Mouse (Mus musculus): ENCODE measurements around the gene Enthd1.

Gene Enthd1

DNA sequence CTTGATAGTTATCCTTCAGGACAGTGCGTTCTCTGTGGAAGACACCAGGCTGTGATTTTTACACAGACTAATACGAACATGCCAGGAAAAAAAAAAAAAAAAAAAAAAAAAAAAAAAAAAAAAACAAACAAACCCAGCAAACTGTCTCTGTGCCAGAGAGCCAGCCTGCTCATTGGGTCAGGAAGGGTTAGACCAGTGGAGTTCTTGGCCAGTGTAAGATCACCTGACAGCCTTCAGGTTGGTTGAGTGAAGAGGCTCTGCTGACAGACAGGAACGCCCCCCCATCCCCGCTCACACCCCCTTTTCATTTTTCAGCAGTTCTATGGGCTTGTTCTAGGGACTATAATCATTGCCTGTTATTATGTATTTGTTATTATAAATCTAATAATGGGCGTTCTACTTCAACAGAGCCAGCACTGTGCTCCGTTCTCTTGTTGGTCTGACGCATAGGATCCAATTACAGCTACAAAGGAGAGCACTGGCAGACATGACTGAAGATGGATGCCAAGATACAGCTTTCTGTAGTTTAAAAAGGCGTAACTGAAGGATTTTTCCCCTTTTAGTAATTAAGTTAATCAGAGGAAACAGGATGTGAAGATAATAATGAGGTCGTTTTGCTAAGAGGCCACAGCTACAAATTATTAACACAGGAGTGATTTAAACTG, 81.8 kb downstream of the Enthd1 start:
- no peak for DNase-seq (ENCODE audit: low spot score)

DNA sequence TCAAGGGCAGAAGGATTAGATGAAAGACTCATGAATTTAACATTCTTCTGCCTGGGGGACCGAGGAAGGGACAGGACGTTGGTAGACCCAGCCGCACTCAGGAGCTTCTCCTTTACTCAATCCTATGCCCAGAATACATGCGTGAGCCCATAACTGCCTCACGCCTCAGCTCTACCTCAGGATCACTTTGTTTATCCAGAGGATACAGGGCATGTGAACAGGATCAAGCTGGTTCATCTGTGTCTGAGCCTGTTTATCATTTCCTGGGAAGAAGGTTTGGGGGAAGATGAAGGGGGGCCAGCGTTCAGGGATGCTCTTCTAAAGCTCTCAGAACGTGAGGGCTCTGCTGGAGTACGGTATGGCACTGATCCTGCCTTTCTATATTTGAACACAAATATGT, 82.6 kb downstream of the Enthd1 start:
- DNase-seq (ENCODE audit: low spot score), result no peak

DNA sequence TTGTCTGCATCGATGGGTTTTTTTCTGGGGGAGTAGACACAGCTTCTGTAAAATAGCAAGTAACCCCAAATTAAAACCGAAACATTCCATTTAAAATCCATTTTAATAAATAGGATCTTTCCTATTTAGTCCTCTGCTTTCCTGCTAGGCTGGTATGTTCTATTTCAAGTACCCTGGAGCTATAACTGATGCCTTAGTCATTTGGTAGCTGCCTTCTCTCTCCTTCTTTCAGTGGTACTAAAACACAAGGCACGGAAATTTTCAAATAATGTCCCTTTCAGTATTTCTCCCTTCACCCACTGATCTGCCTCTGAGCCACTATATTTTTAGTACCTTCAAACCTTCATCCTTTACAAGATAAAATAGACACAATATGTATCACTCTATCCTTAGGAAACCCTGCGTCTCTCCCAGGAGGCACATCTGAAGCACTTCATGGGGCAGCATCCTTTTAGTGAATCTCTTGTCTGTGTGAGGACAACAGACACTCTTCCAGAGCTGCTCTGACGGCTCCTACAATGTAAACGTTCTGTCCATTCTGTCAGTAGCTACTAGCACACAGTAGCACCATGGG, 90.4 kb downstream of the Enthd1 start:
- DNase-seq (ENCODE audit: low spot score), result no peak

DNA sequence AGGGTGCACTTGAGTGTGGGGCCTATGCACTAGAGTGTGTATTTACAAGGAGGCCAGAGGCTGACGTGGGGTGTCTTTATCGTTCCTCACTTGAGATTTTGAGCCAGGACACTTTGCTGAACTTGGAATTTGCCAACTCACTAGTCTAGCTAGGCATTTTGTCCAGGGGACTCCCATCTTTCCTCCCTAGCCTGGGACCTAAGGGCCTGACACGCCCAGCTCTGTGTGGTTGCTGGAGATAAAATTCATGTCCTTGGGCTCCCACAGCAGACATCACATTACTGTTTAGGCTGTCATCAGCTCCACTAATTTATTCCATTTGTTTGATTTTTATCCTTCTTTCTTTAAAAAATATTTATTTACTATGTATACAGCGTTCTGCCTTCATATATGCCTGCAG, 97.1 kb downstream of the Enthd1 start:
- DNase-seq (ENCODE audit: low spot score), result no peak

DNA sequence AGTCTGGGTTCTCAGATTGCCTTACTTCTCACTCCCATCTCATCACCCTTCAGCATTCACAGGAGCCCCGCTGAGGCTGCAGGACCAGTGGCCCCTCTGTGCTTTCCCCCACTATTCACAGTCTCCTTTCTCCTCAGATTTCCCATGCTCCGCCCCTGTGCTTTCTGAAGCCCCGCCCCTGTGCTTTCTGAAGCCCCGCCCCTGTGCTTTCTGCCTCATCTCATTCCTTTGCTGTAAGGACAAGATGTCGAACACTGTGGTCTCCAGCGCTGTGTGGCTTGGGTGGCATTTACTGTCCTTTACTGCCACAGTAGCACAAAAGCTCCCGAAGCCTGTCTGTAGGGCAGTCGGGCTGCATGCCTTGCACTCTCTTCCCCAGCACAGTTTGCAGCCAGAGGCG, 102.8 kb downstream of the Enthd1 start:
- no peak for DNase-seq (ENCODE audit: low spot score)

DNA sequence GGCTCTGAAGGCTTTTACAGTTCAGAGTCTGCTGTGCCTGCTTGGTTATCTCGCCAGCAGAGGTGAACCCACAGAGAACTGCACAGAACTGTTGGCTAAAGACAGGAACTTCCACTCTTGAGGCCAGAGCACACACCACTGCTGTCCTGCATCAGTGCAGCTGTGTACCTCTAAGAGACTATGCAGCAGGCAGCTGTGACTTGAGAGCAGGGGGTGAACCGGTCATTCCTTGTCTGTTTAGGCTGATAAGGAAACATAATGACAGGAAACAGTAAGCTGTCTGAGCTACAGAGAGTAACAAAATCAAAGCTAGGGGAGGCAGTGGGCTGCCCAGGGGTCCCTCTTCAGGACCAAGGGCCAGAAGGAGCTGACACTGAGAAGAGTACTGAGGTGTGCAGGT, 103.5 kb downstream of the Enthd1 start:
- DNase-seq (ENCODE audit: low spot score), result no peak

DNA sequence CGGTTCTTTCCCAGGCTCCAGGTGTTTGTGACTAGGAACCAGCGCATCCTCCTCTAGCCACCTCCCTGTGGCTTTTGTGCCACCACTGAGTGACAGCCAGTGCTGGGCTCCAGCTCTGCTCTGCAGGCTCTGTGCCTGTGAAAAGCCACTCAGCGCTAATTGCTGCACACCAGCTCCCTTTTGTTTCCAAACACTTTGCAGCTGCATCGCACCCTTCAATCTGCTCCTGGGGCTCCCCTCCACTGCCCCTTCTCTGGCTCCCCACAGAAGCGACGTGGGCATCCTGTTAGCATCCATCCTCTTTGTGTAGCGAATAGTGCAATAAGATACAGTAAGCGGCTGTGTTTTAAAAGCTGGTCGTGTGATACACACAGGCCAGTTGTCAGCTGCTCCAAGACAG, 104.9 kb downstream of the Enthd1 start:
- DNase-seq (ENCODE audit: low spot score), result no peak

DNA sequence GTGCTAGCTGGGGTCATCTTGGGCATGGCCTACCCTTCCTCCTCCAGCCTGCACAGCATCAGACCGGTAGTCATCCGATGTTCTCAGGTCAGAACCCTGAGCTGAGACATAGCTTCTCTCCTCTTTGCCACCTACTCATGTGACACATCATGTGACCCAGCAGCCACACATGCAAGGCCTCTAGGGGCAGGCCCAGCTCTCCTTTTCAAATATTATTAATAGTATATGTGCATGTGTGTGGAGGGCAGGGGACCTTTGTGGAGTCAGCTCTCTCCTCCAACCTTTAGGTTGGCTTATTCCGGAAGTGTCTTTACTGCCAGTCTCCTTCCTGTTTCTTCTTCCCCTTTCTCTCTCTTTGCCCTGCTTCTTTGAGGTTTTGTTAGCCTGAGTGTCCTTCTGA, 107.0 kb downstream of the Enthd1 start:
- DNase-seq (ENCODE audit: low spot score), result no peak

DNA sequence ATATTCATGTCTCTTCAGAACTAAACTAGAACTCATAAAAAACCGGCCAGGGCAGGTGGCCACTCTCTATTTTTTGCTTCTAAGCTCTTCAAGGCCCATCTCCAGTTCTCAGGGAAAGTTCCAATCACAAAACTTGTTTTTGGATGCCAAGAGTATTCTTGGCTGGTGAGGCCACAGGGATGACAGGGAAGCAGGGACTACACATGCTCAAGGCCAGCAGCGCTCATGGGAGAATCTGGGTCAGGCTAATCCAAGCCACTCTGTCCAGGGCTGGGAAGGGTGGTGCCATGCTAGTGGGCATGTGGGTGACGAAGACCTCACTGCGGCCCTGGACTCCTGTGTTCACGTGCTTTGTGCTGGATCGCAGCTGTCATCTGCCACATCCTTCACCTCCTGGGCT, 110.5 kb downstream of the Enthd1 start:
- no peak for DNase-seq (ENCODE audit: low spot score)

DNA sequence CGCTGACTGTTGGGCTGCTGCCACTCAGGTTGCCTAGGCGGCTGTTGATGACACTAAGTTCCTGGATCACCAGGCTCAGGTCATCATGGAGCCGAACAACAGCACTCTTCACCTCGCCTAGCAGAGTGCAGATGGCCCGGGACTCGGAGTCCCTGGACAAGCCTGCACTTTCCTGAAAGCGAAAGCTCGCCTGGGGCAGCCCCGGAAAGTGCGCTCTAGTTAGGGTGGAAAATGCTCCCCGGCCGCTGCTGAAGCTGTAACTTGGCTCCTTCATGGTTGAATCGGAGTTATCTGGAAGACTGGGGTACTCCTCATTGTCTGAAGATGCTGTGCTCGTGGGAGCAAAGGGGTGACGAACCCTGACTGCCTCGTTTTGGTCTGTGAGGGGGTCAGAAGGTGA, 112.5 kb downstream of the Enthd1 start:
- no peak for DNase-seq (ENCODE audit: low spot score)

DNA sequence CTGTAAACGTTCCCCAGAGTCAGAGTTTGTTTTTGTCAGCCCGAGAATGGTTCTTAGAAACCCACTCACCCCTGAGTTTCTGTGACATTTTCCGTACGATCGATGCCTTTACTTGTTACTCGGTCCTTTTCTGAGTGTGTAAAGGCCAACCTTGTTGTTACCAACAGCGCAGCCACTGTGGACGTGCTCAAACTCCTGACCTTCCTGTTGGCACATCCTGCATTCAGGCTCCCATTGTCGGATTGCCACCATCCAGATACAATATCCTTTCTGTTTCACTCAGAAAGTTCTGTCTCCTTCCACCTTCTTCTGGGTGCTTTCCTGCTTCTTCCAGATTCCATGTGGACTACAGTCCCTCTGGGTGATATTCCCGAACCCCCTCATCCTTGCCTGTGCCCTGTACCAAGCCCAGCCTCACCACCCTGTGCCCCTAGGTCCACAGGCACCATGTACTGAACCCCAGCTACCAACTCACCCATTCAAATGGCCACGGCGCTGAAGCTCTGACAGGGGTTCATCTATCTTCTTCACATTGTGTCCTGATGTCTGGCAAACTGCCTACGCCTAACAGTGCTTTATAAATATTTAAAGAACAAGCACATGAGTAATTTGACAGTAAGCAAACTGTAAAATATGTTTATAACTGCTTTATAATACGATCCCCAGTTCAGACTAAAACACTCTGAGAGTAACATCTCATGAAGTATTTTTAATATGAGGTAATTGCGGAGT, 118.8 kb downstream of the Enthd1 start:
- DNase-seq (ENCODE audit: low spot score), result no peak

DNA sequence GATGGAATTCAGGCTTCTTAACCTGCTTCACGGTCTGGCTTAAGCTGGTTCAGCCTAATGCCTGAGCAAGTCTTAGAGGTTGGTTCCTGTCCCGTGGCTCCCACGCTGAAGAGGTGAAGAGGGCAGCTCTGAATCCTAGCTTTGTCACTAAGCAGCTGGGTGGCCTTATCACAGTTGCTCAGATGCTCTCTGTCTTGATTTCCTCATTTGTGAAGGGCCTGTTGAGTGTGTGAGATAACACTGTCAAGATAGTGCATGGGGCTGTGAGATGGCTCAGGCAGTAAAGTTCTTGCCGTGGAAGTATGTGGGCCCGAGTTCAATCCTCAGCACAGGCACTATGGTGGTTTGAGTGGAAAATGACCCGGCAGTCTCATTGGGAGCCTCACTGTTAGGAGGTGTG, 124.8 kb downstream of the Enthd1 start:
- no peak for DNase-seq (ENCODE audit: low spot score)

DNA sequence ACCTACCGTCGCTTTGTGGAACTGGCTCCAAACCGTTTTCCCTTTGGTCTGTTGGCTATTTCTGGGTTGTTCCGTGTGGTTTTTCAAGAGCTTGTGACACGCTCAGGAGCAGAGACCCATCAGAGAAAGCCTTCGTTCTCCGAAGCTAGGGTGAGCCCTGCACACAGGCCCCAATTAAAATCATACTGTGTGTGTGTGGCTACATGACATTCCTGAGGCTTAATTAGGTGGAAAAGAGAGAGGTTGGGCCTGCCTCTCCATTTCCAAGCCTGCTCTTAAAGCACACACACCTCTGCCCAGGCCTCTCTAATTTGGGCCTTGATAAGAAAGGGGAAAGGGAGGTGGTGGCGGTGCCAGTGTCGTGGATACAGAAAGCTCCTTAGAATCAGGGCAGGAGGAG, 126.5 kb downstream of the Enthd1 start:
- DNase-seq (ENCODE audit: low spot score), result no peak

DNA sequence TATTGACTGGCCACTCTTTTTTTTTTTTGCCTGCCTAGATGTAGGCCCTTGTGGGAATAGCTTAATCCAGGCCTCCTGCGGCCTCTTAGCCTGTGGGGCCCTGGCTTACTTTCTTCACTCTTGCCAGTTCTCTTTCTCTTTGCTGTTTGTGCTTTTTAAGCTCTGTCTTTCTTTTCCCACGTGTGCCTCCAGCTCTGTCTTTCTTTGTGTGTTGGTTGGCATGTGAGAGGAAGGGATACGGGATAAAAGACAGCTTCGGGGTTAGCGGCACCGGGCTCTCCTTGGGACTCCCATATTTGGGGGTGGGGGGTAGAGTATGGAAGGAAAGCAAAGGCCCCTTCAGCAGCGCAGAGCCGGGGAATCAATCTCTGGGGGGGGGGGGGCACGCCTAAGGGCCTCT, 127.0 kb downstream of the Enthd1 start:
- DNase-seq (ENCODE audit: low spot score), result no peak

DNA sequence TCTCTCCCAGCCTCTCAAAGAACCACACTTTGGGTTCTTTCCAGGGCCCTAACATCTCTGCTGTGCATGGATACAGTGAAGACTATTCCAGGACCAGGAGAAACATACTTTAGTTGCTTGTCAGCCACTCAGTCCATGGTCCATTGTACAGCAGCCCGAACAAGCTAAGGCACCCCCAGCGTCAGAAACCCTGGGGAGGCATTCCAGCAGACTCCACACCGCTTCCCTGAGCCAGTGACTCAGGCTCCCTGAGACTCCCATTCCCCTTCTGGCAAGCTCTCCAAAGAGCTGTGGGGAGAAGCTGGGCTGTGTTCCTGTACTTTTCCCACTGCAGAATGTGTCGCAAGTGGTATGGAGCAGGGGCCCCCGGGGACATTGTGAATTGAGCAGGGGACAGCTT, 128.0 kb downstream of the Enthd1 start:
- no peak for DNase-seq (ENCODE audit: low spot score)

DNA sequence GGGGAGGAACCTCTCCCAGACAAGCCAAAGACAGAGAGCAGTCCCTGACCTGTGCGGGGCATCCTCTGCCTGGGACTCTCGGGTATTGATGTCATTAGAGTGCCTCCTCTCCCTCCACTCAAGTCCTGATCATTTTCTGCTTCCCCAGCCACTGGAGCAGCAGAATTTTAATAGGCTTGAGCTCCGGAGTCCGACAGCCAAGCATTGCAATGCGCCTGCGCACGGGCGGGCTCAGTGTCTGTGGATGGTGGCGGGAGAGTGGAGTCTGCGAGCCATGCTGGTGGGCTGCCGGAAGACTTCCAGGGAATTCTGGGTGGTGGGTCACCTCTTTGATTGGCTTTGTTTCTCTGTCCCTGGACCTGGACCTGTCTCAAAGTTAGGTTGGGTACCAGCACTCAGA, 134.6 kb downstream of the Enthd1 start:
- no peak for DNase-seq (ENCODE audit: low spot score)

DNA sequence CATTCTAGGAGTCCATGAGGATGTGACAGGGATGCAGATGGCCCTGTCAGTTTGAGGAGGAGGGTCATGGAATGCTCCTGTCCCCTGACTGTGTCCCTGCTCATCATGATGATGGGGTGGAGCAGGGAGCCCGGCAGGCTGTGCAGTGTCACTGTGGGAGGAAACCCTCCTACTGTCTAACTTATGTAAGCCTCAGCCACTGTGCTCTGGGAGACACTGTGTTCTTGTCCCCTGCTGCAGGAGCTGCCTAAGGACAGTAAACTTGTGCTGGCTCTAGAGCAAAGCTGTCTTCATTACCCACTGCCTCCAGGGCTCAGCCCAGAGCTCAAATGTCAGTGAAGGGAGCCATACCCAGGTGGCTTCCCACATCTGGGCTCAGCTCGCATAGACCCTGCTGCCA, 146.8 kb downstream of the Enthd1 start:
- no peak for DNase-seq (ENCODE audit: low spot score)

DNA sequence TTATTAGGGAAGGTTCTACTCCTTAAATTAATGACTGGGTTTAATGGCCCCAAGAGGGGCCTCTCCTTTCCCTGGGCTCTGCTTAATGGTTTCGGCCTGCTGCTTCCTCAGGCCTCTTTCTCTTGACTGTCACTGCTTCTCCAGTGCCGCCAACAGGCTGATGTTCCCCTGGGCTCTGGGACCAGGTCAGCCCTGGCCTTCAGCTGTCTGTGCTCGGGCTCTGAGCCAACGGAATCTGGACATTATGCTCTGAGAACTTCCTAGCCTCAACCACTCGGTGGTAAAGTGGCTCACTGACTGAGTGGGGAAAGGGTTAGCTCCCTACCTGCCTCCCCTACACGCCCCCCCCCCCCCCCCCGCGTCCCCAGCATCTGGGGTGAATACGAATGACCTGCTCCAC, 147.9 kb downstream of the Enthd1 start:
- DNase-seq (ENCODE audit: low spot score), result no peak

DNA sequence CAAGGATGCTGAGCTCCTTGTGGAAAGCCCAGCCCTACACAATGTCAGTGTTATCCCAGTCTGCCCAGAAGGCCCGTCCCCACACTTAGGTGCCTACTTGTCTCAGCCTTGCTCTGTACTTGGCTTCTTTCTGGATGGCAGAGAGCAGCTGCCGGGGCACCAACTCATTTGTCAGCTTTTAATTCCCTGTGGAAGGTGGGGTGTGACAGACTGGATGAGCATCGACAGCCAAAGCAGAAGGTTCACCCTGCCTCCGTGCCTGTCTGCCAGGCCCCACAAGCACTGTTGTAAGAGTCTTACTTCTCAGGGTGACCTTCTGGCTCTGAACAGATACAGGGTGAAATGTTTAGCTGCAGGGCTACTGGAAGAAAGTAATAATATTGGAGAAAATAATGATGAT, 149.8 kb downstream of the Enthd1 start:
- no peak for DNase-seq (ENCODE audit: low spot score)

DNA sequence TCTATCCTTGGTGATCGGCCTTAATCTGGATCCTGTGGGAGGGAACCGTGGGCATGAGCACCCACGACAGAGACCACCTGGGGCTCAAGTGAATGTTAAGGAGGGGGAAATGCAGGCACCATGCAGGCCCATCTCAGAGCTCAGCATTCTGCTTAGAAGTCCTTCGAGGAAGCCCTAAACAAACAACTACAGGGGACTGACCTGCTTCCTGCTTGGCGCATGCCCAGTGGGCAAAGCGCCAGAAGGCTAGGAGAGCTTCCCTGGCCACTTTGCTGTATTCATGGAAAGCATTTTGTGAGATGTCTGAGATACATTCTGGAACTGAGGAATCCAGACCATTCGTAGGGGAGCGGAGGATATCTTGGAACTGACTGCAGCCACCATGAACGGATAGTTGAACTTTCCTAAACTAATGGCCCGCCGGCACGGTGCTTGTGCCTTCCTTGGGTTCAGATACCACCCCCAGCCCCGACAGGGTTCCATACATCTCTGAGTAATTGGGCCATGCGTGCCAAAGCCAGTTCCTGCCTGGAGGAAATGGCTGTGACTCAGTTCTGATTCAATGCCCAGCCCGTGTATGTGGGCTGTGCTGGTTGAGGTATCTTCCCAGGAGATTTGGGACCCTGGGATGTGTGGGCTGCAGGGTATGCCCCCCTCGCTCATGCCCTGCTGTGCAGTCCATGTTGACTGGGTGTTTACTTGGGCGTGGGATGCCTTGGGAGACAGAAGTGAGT, 150.8 kb downstream of the Enthd1 start:
- no peak for DNase-seq (ENCODE audit: low spot score)

DNA sequence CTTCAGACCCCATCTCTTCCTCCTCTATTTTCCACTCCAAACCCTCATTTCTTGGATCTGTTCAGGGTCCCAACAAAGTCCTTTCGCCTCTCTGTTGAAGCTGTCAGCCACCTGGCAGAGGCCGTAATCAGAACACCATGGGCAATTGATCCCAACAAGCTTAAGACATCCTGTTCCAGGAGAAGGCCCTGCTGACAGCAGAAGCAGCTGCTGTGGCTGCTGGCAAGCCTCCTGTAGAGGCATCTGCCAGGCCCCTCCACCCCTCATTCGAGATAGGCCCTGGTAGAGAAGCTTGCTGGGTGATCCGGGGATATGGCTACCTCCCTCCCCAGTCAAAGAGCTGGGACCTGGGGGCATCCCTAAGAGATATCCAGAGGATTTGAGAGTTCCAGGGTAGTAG, 151.9 kb downstream of the Enthd1 start:
- DNase-seq (ENCODE audit: low spot score), result no peak

DNA sequence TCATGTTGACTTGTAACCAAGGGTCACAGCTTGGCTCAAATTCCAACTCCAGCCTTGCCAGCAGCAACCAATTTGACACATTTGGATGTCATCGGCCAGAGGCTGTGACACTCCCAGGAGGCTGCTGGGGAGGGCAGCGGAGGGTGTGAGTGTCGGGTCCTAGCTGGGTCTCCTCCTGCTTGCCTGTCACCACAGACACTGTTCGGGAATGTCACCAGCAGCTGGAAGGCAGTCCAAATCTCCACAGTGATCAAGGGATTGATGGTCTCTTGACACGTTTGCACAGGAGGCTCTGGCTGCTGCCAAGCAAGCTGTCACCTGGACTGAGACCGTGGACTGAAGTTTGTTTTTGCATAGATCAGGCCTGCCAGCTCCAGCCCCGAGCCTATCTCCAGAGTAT, 154.3 kb downstream of the Enthd1 start:
- no peak for DNase-seq (ENCODE audit: low spot score)

DNA sequence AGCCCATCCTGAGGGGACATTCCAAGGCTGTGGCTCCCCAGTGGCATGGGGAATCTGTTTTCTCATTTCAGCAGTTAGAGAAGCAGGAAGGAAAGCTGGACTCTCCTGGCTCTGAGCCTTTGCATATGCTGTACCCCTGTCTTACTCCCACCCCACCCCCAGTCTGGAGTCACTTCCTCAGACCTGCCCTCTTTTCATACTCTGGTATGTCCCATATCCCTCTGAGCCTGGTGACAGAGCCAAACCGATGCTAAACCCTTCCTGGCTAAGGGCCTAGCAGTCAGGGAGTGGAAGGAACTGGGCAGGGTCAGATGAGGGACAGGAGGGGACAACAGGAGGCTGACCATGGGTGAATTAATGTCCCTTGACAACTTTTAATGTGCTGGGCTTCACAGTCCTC, 157.1 kb downstream of the Enthd1 start:
- DNase-seq (ENCODE audit: low spot score), result no peak

Data from ovary, adult 18-20 months (tissue).